Mouse (Mus musculus) liver, postnatal 0 days (tissue): ENCODE data around the gene Olig3. TPM values are rescaled to one million over a fixed set of nuclear protein-coding genes. Genes with fewer than 3 reads are reported as not detected.

Experiments
- ATAC-seq: fragments of 200-750 bp; cut with Nextera tagmentation; 2 replicates; pipeline ENCODE4 v1.8.0; 2017; ENCODE audit warnings: mild to moderate bottlenecking, moderate library complexity
- DNase-seq: peaks from one replicate; pipeline ENCODE4 v3.0.0-alpha.2; 2016
- H3K27ac ChIP-seq: fragments of 300-500 bp; sonication (generic); 2 replicates; pipeline ENCODE4 v1.5.1; 2014; ENCODE audit warnings: antibody characterized with exemption, moderate library complexity, mild to moderate bottlenecking, low read depth
- H3K27me3 ChIP-seq: fragments of 300-500 bp; sonication (generic); 2 replicates; pipeline ENCODE4 v1.6.1; 2014; ENCODE audit warnings: low read length, control low read depth, mixed read lengths; ENCODE audit not compliant: insufficient read depth
- H3K36me3 ChIP-seq: fragments of 300-500 bp; sonication (generic); replicated peaks from 2 replicates; pipeline ENCODE4 v1.6.1; 2014; ENCODE audit warnings: mild to moderate bottlenecking, control low read depth, low read length, moderate library complexity, mixed read lengths; ENCODE audit not compliant: insufficient read depth
- H3K4me1 ChIP-seq: fragments of 300-500 bp; sonication (generic); 2 replicates; pipeline ENCODE4 v1.6.1; 2014; ENCODE audit warnings: antibody characterized with exemption, mild to moderate bottlenecking, control low read depth; ENCODE audit not compliant: insufficient read depth
- H3K4me2 ChIP-seq: fragments of 300-500 bp; sonication (generic); 2 replicates; pipeline ENCODE4 v1.6.1; 2014; ENCODE audit warnings: low read depth, mild to moderate bottlenecking, low read length, moderate library complexity, mixed read lengths
- H3K4me3 ChIP-seq: fragments of 300-500 bp; sonication (generic); 2 replicates; pipeline ENCODE4 v1.5.1; 2014; ENCODE audit warnings: low read depth, low read length
- H3K9ac ChIP-seq: fragments of 300-500 bp; sonication (generic); replicated peaks from 2 replicates; pipeline ENCODE4 v1.6.1; 2014; ENCODE audit warnings: mild to moderate bottlenecking, moderate library complexity
- H3K9me3 ChIP-seq: fragments of 300-500 bp; sonication (generic); 2 replicates; pipeline ENCODE4 v1.6.1; 2016; ENCODE audit warnings: mild to moderate bottlenecking, control low read depth, low read length, mixed read lengths
- CTCF ChIP-seq: sonication (generic); IDR thresholded peaks from 2 replicates; pipeline ENCODE4 v1.5.1; 2016; ENCODE audit warnings: antibody characterized with exemption, low read depth
- EP300 ChIP-seq: IDR thresholded peaks from 2 replicates; pipeline ENCODE4 v1.6.1; 2016; ENCODE audit warnings: antibody characterized with exemption, low read depth, mild to moderate bottlenecking
- WGBS: fragments of 180-500 bp; shearing (Covaris S2); extraction: QIAGEN DNeasy Blood & Tissue Kit; methylation state at CpG from one replicate; pipeline ENCODE4 v1.1.7; 2014; ENCODE audit not compliant: insufficient replicate concordance; 5-methylcytosine and 5-hydroxymethylcytosine counted together
- polyA plus RNA-seq: library from polyadenylated mRNA; unstranded; fragments of >200 nt; fragmentation: Nextera tagmentation; extraction: Ambion mirVana; gene quantifications from 2 replicates; pipeline ENCODE4 v1.2.1, GENCODE M21; 2015

The Olig3 gene
- polyA plus RNA-seq, 1 experiment from 2014 or later, result not detected

DNA sequence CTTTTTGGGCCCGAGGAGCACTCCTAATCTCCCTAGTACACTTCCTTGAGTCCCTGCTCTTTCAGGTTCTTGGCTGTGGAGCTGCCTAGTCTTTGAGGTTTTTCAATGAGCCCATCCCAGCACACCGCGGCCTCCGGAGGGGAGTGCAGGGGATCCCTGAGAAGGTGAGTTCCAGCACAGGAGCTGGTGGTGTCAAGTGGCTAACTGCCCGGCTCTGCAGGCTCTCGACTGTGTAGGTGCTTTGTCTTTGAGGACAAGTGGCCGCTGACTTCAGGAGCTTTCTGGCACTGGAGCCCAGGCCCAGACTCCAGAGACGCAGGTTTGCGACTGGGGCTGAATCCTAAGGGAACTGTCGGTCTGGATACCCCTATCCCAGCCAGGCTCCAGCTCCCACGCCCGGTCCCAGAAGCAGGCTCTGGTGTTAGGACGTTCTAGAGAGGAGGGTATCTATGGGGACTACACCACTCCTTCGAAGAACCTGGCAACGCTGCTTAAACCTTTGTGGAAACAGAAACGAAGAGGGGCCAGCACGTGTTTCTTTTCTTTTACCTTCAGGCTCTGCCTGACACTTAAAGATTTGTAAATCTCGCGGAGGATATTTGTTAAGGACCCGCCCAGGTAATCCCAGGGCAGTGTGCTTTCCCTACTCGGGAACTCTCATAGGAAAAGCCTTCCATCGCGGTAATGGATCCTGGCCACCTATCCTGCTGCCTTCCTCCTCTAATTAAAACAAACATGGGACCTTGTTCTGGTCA, 5.4 kb downstream of the Olig3 start:
- no peak overlapping the region for H3K9ac ChIP-seq
- peaks cover 72% of the 10 kb centered on the region for H3K27me3 ChIP-seq
- H3K4me1 ChIP-seq, result no peaks in the 10 kb centered on the region
- no peak overlapping the region for H3K27ac ChIP-seq
- whole genome bisulfite sequencing, result 4% methylated on average over 23 of the region's 23 CpGs
- no peaks in the 10 kb centered on the region for H3K9me3 ChIP-seq
- DNase-seq (no peak), ATAC-seq (no peak)
- no peaks in the 10 kb centered on the region for H3K36me3 ChIP-seq
- no peak overlapping the region for H3K4me3 ChIP-seq
- H3K4me2 ChIP-seq, result no peak overlapping the region
- no peak for TF ChIP-seq EP300
- no peak for TF ChIP-seq CTCF

DNA sequence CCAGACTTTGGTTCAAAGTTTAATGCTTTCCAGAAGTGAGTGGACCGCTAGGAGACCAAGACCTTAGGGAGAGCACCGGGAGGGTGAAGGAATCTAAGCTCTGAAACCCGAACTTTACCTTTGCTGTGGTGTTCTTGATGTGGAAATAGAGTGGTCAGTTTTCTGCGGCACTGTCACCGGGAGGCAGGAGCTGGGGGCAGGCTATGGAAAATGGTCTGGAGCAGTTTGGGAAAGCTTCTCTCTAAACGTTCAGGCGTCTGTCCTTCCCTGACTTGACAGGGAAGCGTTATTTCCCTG, 5.9 kb downstream of the Olig3 start:
- Histone ChIP-seq H3K4me1 (no peaks in the 10 kb centered on the region), H3K36me3 (no peaks in the 10 kb centered on the region), H3K9me3 (no peaks in the 10 kb centered on the region), H3K27ac (no peak overlapping the region), H3K9ac (no peak overlapping the region), H3K27me3 (peaks cover 67% of the 10 kb centered on the region), H3K4me3 (no peak overlapping the region), H3K4me2 (no peak overlapping the region)
- ATAC-seq (no peak), DNase-seq (no peak)
- 3% methylated on average over 8 of the region's 8 CpGs for WGBS
- no peak for TF ChIP-seq CTCF

DNA sequence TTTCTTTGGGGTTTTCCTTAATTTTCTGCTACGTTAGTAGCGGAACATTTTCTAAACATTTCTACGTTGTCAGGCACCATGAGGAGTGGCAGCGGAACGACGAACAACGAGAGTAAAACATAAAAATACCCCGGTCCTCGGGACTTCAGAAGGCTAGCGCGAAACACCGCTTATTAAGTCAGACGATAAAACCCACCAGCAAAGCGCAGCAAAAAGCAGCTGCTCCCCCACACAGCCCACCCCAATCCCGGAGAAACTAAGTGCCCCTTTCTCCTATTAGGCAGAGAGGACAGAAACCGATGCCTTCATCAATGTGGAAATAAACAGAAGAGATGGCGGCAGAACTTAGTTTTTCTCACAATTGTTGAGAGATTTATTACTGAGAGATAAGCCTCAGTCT, 6.5 kb downstream of the Olig3 start:
- Histone ChIP-seq H3K4me1 (no peaks in the 10 kb centered on the region), H3K27me3 (peaks cover 60% of the 10 kb centered on the region), H3K36me3 (no peaks in the 10 kb centered on the region), H3K9ac (no peak overlapping the region), H3K4me3 (peak overlapping the region; percentile 20; the same call in 1 of the 2 replicates), H3K4me2 (no peak overlapping the region; the same call in 1 of the 2 replicates), H3K27ac (no peak overlapping the region), H3K9me3 (no peaks in the 10 kb centered on the region)
- DNase-seq (no peak), ATAC-seq (no peak)
- TF ChIP-seq EP300 (no peak), CTCF (no peak)
- 4% methylated on average over 17 of the region's 17 CpGs for WGBS

- H3K27ac ChIP-seq, result no peak overlapping the region
- 15% methylated on average over 5 of the region's 5 CpGs for WGBS
- no peaks in the 10 kb centered on the region for H3K36me3 ChIP-seq
- ATAC-seq, result no peak
- H3K4me3 ChIP-seq, result no peak overlapping the region
- TF ChIP-seq CTCF (no peak), EP300 (no peak)
- no peak overlapping the region for H3K9ac ChIP-seq
- H3K9me3 ChIP-seq, result no peaks in the 10 kb centered on the region
- H3K4me1 ChIP-seq, result no peaks in the 10 kb centered on the region
- H3K4me2 ChIP-seq, result no peak overlapping the region
- peaks cover 55% of the 10 kb centered on the region for H3K27me3 ChIP-seq
- no peak for DNase-seq
Observed at GRCm38 (mm10) chr10:19363365-19363764, 7.0 kb downstream of the Olig3 start.

DNA sequence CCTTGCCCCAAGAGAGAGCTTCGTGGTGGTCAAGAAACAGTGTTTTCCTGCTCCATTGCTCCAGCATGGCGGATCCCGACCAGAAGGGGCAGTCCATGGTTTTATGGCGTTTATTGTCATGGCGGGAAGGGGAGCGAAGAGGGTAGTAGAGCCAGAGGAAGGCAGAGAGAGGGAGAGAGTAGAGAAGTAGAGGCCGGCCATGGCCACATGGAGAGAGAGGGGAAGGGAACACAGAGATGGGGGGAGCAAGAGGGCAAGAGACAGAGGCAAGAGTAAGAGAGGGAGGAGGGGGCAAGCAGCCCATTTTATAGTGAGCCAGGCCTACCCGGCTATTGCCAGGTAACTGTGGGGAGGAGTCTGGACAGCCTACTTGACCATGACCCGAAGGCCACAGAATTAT, 12.8 kb downstream of the Olig3 start:
- no peak overlapping the region for H3K27ac ChIP-seq
- H3K4me2 ChIP-seq, result no peak overlapping the region
- ATAC-seq, result no peak
- TF ChIP-seq CTCF (no peak), EP300 (no peak)
- DNase-seq, result no peak
- H3K4me3 ChIP-seq, result no peak overlapping the region
- no peaks in the 10 kb centered on the region for H3K4me1 ChIP-seq
- 83% methylated on average over 9 of the region's 9 CpGs for WGBS
- H3K27me3 ChIP-seq, result peaks cover 7% of the 10 kb centered on the region; the same call in 1 of the 2 replicates
- H3K36me3 ChIP-seq, result no peaks in the 10 kb centered on the region
- no peaks in the 10 kb centered on the region for H3K9me3 ChIP-seq
- H3K9ac ChIP-seq, result no peak overlapping the region

GRCm38 (mm10) chr10:19370146-19370545, 13.8 kb downstream of the Olig3 start:
- DNase-seq (no peak), ATAC-seq (no peak)
- no peaks in the 10 kb centered on the region for H3K36me3 ChIP-seq
- WGBS, result 68% methylated on average over 3 of the region's 3 CpGs
- 0 out of 2 replicates have a peak, but pooled peaks cover under 1% of the 10 kb centered on the region for H3K27me3 ChIP-seq
- H3K9me3 ChIP-seq, result no peaks in the 10 kb centered on the region
- TF ChIP-seq EP300 (no peak), CTCF (no peak)
- H3K4me2 ChIP-seq, result no peak overlapping the region
- H3K9ac ChIP-seq, result no peak overlapping the region
- no peaks in the 10 kb centered on the region for H3K4me1 ChIP-seq
- no peak overlapping the region for H3K4me3 ChIP-seq
- no peak overlapping the region for H3K27ac ChIP-seq
